Mouse (Mus musculus): ENCODE data around the gene Kpna3. TPM values are rescaled to one million over a fixed set of nuclear protein-coding genes. Genes with fewer than 3 reads are reported as not detected.

The Kpna3 gene
- total RNA-seq, 2 experiments from 2014 or later = 49.8 to 51.0 TPM

DNA sequence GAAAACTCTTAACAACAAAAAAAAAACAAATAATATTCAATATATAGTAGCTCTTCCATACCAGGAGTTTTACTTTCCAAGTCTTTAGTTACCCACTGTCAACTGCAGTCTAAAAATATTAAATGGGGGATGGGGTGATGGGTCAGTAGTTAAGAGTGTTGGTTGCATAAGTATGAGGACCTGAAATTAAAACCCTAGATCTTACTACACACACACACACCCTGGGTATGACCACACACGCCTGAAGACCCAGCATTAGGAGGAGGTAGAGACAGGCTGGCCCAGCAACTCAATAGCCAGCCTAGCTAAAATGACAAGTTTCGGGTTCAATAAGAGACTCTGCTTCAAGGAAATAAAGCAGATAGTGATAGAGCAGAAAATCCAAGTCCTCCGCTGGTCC lies 32.6 kb downstream of the Kpna3 start:
- DNase-seq (ENCODE audit: low spot score) = no peak
- intact Hi-C loops (cut with DNase I) = no loop called here

DNA sequence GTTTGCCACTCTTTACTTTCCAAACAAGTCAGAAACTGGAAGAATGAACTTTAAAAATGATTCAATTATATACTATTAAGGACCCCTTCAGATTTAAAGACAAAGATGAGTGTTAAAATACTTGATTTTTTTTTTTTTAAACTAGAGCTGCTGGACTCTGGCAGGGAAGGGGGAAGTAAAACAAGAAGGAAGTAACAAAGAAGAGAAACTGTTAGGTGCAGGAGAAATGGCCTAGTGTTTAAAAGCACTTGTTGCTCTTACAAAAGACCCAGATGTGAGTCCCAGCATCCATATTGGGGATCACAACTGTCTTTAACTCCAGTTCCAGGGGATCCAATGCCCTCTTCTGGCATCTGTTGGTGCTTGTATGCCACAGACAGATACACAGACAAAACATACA lies 33.9 kb downstream of the Kpna3 start:
- intact Hi-C loops (cut with DNase I) = no loop called here

DNA sequence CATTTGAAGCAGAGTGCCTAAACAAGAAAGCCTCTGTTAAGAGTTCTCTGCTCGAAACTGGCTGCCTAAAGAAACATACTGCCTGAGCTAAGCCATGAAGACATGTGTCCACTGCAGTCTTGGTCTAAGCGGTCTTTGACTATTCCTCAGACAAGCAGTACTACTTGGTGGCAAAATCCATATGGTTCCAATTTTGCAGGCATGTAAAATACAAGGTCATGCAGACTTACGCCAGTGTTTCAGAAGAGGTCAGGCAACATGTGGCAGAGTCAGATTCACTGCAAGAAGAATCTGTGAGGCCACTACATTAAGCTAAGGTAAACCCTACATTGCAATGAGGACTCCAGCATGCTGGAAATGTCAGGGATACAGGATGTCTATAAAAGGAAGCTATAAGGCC lies 34.7 kb downstream of the Kpna3 start:
- DNase-seq (ENCODE audit: low spot score) = no peak
- intact Hi-C loops (cut with DNase I) = no loop called here

More for the DNA sequence above, 33.9 kb downstream of the Kpna3 start:
- DNase-seq (ENCODE audit: low spot score) = no peak

GRCm38 (mm10) chr14:61394745-61395144 lies 44.9 kb downstream of the Kpna3 start:
- intact Hi-C loops (cut with DNase I) = loop anchor here (5.0 kb wide), 1 partner anchor 43 kb away; the partner anchor contains the start of gene Kpna3
- no peak for DNase-seq (ENCODE audit: low spot score)

GRCm38 (mm10) chr14:61390586-61390985 lies 49.1 kb downstream of the Kpna3 start:
- no peak for DNase-seq (ENCODE audit: low spot score)

DNA sequence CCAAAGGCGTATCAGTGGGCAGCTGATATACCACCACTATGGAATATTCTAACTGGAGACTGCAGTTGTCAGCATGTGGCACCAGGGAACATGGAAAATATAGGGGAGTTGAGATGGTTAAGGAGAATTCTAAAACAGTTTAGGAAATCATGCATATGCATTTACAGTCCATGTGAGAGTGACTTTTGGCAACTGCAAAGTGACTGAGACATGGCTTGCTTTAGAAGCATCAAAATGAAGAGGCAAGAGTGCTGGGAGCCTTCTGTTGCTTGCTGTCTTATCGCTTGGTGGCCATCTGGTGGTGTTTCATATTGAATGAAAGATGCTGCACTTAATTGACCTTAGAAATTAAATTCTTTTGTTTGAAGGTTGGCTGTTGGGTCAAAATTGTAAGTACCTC lies 72.4 kb downstream of the Kpna3 start:
- intact Hi-C loops (cut with DNase I) = loop anchor here (10.0 kb wide), 1 partner anchor 128 kb away; no protein-coding TSS in a partner anchor
- no peak for DNase-seq (ENCODE audit: low spot score)

More at GRCm38 (mm10) chr14:61390586-61390985, 49.1 kb downstream of the Kpna3 start:
- intact Hi-C loops (cut with DNase I) = no loop called here

GRCm38 (mm10) chr14:61364656-61365055 lies 75.0 kb downstream of the Kpna3 start:
- DNase-seq (ENCODE audit: low spot score) = no peak
- intact Hi-C loops (cut with DNase I) = loop anchor here (10.0 kb wide), 1 partner anchor 130 kb away; no protein-coding TSS in a partner anchor

DNA sequence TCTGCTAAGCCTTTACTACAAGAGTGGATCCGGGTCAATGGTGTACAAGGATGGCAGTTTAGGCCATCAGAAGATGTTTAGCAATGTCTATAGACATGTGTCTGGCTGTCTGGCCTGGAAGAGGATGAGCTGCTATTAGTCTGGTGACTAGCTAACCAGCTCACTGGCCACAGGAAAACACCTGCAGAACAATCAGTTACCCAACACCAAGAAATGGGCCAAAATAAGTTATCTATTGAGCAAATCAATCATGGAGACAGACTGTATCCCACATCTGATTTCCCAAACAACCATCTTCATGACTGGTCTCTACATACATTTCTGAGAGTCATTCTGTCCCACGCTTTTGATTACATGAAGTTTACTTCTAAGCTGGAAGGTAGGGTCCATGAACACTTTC lies 75.9 kb downstream of the Kpna3 start:
- DNase-seq (ENCODE audit: low spot score) = no peak
- intact Hi-C loops (cut with DNase I) = loop anchor here (10.0 kb wide), 1 partner anchor 131 kb away; no protein-coding TSS in a partner anchor

DNA sequence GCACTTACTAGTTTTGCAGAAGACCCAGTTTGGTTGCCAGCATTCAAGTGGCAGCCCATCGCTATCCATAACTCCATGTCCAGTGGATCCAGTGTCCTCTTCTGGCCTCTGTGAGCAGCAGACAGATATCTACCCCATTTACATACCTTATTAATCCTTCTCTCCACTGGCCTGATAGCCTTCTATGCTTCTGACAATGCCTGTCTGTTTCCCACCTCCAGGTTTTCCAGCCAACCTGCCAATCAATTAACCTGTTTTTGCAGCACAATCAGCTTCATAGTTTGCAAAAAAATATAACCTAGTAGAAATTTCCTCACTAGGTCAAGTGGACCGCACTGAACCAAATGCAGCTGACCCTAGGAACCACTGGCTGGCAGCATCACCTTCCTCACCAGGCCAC lies 77.4 kb downstream of the Kpna3 start:
- intact Hi-C loops (cut with DNase I) = loop anchor here (10.0 kb wide), 1 partner anchor 133 kb away; no protein-coding TSS in a partner anchor
- no peak for DNase-seq (ENCODE audit: low spot score)

GRCm38 (mm10) chr14:61360981-61361511 lies 78.6 kb downstream of the Kpna3 start:
- DNase-seq (ENCODE audit: low spot score) = no peak
- intact Hi-C loops (cut with DNase I) = loop anchor here (10.0 kb wide), 1 partner anchor 134 kb away; no protein-coding TSS in a partner anchor

DNA sequence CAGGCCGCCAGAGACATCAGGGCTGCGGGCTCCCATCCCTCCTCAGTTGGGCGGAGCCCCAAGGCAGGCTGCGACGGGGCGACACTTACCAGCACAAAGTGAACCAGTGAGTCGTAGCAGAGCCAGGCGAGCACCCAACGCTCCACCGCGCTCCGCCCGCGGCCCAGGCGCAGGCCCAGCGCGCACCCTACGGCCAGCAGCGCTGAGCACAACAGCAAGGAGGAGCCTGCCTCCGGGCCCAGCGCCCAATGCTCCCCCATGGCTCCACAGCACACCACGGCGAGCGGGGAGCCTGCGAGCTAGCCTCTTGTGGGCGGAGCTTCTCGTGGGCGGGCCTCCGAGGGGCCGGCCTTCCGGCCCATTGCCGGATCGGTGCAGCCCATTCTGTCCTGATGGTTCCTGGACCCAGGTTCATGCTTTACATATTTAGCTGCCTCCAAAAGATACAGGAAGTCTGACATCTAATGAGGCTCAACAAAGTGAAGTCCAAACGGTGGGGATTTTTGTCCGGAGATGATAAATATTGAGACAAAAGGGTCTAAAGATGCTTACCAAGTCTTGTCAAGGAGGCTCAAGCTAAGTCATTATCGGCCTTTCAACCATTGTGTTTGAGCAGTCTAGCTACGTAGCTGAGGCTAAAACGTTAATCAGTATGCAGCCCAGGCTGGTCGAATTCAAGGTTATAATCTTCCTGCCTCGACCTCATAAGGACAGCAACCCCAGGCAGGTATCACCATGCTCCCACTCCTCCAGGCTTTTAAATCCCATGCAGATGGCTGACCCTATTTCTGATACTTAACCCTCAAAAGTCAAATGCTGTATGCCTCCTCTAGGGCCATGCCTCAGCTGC lies 79.3 kb downstream of the Kpna3 start, which contains the start of gene Ebpl:
Gene Ebpl, minus strand, starts transcription at position 309 of the 850 bp plus-strand sequence.
- intact Hi-C loops (cut with DNase I) = loop anchor here (10.0 kb wide), 1 partner anchor 134 kb away; no protein-coding TSS in a partner anchor
- DNase-seq (ENCODE audit: low spot score) = peak; percentile 86

- intact Hi-C loops (cut with DNase I) = loop anchor here (5.0 kb wide), 1 partner anchor 83 kb away; the partner anchor contains the start of gene Kpna3
Observed at GRCm38 (mm10) chr14:61354251-61355235, 85.1 kb downstream of the Kpna3 start.

GRCm38 (mm10) chr14:61350808-61351207 lies 88.9 kb downstream of the Kpna3 start:
- intact Hi-C loops (cut with DNase I) = no loop called here
- no peak for DNase-seq (ENCODE audit: low spot score)

More at GRCm38 (mm10) chr14:61354251-61355235, 85.1 kb downstream of the Kpna3 start:
- no peak for DNase-seq (ENCODE audit: low spot score)

- no peak for DNase-seq (ENCODE audit: low spot score)
- intact Hi-C loops (cut with DNase I) = no loop called here
Observed at GRCm38 (mm10) chr14:61349876-61350275, 89.8 kb downstream of the Kpna3 start.

DNA sequence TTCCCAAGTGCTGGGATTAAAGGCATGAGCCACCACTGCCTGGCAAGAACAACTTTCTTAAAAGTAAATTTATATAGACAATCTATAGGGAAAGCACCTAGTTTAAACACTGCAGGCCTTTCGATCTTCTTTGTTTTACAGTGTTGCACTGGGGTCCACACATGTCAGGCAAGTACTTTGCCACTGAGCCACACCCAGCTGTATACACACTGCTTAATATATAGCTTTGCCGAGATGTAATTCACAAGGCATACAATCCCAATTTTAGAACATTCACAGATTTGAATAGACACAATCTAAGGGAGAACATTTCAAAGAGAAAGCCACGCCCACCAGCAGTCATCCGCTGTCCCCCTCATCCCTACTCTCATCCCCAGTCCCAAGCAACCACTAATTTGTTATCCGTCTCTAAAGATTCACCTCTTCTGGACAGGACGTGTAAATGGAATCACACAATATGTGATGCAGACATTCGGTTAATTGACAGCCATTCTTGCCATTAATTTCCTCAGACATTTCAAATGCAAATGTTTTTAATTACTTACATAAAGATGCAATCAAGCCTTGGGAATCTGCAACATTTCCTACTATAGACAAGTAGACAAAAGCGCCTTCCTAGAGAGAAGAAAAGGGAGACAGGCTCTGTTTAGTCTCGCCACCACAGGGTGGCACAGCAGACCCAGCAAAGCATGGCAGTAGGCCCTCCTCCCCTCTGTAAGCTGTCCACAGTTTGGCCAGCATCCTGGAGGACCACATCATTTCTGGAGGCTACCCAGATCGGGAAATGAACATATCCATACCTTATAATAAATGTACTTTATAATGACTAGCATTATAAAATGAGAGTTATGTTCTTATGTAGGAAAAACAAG lies 92.6 kb downstream of the Kpna3 start:
- intact Hi-C loops (cut with DNase I) = no loop called here
- DNase-seq (ENCODE audit: low spot score) = no peak

GRCm38 (mm10) chr14:61344590-61344989 lies 95.1 kb downstream of the Kpna3 start:
- no peak for DNase-seq (ENCODE audit: low spot score)
- intact Hi-C loops (cut with DNase I) = no loop called here

DNA sequence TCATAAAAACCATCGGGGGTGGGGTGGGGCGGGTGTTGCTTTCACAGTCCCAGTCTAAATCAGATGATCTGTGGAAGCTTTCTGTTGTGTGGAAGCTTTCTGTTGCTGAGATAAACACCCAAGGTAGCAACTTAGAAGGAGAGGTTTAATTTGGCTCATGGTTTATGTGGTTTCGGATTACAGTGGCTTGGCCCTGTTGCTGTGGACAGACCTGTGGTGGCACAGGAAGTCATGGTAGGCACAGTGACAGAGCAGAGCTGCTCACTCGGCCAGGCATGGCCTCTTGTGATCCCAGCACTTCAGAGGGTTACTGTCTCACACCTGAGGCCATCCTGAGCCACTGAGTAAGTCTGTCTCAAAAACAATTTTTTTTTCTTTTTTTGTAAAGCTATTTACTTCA lies 100.3 kb downstream of the Kpna3 start:
- intact Hi-C loops (cut with DNase I) = loop anchor here (10.0 kb wide), 2 partner anchors 835 to 1115 kb away; partner anchors contain the start of gene Gucy1b2
- no peak for DNase-seq (ENCODE audit: low spot score)

- DNase-seq (ENCODE audit: low spot score) = peak; percentile 32
Observed at GRCm38 (mm10) chr14:61330996-61331561, 108.6 kb downstream of the Kpna3 start.

More at GRCm38 (mm10) chr14:61330996-61331561, 108.6 kb downstream of the Kpna3 start:
- intact Hi-C loops (cut with DNase I) = loop anchor here (1.0 to 10.0 kb wide), 4 partner anchors 108 to 1124 kb away; partner anchors contain the start of genes Gucy1b2 and Kpna3

Measured in heart, postnatal 25 days (tissue).